Mouse (Mus musculus) v-Abl transformed pro-B cells (cell line): ENCODE data around the gene Pilrb1.

Experiments used
- in situ Hi-C, 2 experiments: fragments of 400-800 bp; cut with MboI; formaldehyde crosslinking; loops; one replicate each; pipeline ENCODE4 v1.15.1; 2025; ENCODE audit not compliant: unreplicated experiment in 2 of 2

The Pilrb1 gene

GRCm38 (mm10) chr5:137831106-137831505 lies 26.8 kb downstream of the Pilrb1 start:
- in situ Hi-C loops: no loop called here

- in situ Hi-C loops: no loop called here
Observed at GRCm38 (mm10) chr5:137830238-137830637, 27.7 kb downstream of the Pilrb1 start.

DNA sequence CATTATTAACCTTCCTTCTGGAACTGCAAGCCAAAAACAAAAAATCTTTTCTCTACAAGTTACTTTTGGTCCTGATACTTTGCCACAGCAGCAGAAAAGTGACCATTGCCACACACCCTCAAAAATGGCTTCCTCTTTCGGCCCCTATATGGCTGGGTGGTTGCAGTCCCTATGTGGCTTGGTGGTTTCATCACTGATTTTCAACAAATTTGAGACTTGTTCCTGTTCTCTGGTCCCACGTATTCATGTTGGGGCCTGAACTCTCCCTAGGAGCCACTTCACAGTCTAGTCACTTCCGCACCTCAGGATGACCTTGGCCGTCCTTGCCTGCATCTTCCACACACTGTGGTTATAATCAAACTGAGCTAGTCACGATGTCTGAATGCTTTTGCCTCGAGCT lies 29.2 kb downstream of the Pilrb1 start:
- in situ Hi-C loops: no loop called here

- in situ Hi-C loops: no loop called here
Observed at GRCm38 (mm10) chr5:137826421-137826820, 31.5 kb downstream of the Pilrb1 start.

DNA sequence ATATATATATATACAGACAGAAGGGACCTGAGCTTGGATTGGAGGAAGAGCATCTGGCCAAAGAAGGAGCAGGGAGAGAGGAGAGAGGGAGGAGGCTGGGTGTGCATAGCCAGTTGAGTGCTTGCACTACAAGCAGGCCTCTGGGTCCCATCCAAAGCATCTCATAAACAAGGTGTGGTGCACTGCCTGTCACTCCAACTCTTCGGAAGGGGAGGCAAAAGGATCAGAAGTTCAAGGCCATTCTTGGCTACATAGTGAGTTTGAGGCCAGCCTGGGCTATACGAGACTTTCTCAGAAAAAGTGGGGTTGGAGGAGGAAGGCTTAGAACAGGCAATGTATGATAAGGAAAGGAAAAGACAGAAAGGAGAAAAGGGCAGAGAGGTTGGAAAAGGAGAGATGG lies 31.9 kb downstream of the Pilrb1 start:
- in situ Hi-C loops: no loop called here

- in situ Hi-C loops: no loop called here
Observed at GRCm38 (mm10) chr5:137825030-137825429, 32.9 kb downstream of the Pilrb1 start.

GRCm38 (mm10) chr5:137823455-137824045 lies 34.4 kb downstream of the Pilrb1 start:
- in situ Hi-C loops: loop anchor here in 1 of 2 experiments (25.0 kb wide), 1 partner anchor 264 kb away; the partner anchor contains the start of gene Zkscan1

GRCm38 (mm10) chr5:137822602-137823001 lies 35.3 kb downstream of the Pilrb1 start:
- in situ Hi-C loops: loop anchor here in 1 of 2 experiments (25.0 kb wide), 1 partner anchor 265 kb away; the partner anchor contains the start of gene Zkscan1

GRCm38 (mm10) chr5:137822126-137822525 lies 35.8 kb downstream of the Pilrb1 start:
- in situ Hi-C loops: loop anchor here in 1 of 2 experiments (25.0 kb wide), 1 partner anchor 265 kb away; the partner anchor contains the start of gene Zkscan1

DNA sequence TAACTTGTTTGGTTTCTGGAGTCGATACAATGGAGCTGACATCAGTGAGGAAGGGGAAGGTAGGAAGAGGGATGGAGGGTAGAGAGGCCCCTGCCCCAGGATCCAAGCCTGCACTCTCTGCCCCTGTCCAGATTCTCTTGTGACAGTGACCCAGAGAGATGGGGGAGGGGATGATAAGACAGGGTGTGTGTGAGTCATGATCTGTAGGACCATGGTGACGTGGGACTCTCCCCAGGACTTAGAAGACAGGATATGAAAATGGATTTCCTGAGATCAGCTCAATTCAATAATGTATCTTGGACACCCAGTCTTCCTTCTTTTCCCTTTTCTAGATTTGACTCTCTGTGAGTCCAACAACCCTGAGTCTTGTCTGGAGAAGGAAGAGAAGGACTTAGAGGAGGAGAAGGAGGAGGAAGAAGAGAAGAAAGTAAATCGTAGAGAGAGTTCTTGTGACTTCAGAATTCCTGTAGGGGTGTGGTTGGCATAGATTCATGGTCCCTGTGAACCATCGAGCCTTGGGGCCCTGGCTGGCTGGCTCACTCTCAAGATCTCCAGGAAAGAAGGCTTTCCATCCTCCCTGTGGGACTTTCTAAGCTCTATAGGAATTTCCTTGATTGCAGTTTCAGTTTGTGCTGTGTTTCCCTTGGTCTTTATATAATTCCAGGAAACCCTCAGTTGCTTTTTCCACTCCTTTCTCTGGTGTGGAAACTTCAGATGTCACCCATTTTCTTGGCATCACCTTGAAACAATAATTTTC lies 40.3 kb downstream of the Pilrb1 start:
- in situ Hi-C loops: loop anchor here in 1 of 2 experiments (25.0 kb wide), 1 partner anchor 270 kb away; the partner anchor contains the start of gene Zkscan1

GRCm38 (mm10) chr5:137808316-137808715 lies 49.6 kb downstream of the Pilrb1 start:
- in situ Hi-C loops: loop anchor here in 1 of 2 experiments (25.0 kb wide), 1 partner anchor 279 kb away; the partner anchor contains the start of gene Zkscan1

DNA sequence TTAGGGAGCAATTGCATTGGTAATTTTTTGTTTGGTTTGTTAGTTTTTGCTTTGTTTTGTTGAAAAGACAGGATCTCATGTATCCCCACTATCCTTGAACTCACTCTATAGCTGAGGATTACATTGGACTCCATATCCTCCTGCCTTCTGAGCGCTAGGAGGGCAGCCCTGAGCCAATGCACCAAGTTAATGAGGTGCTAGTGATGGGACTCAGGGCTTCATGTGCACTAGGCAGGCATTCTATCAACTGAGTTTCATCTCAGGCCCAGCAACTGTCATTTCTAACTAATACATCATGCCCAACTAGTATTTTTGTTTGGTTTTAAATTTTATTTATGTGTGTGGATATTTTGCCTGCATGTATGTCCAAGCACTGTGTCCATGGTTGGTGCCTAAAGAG lies 51.7 kb downstream of the Pilrb1 start:
- in situ Hi-C loops: loop anchor here in 1 of 2 experiments (25.0 kb wide), 1 partner anchor 281 kb away; the partner anchor contains the start of gene Zkscan1
